Mouse (Mus musculus) liver, embryonic 12.5 days (tissue): ENCODE data around the gene Cops7a. TPM values are rescaled to one million over a fixed set of nuclear protein-coding genes. Genes with fewer than 3 reads are reported as not detected.

Experiments
- polyA plus RNA-seq: library from polyadenylated mRNA; unstranded; fragments of >200 nt; fragmentation: Nextera tagmentation; extraction: Ambion mirVana; gene quantifications from 2 replicates; pipeline ENCODE4 v1.2.1, GENCODE M21; 2016

Gene Cops7a
- polyA plus RNA-seq, 1 experiment from 2014 or later = 88.7 TPM

Other genes with a start within 250 kb of the Cops7a start
- gene Ptpn6, start 226.8 kb downstream of the Cops7a start, polyA plus RNA-seq = 30.8 and 31.3 TPM in 2 replicates
- gene Grcc10, start 224.2 kb downstream of the Cops7a start, polyA plus RNA-seq = 109 and 116 TPM in 2 replicates
- gene Gm45234, start 209.5 kb downstream of the Cops7a start, polyA plus RNA-seq = not detected in 2 replicates
- 2.6 and 2.9 TPM in 2 replicates for gene Atn1, start 209.0 kb downstream of the Cops7a start, polyA plus RNA-seq
- 0.77 and 1.0 TPM in 2 replicates for gene Eno2, start 195.9 kb downstream of the Cops7a start, polyA plus RNA-seq
- gene Lrrc23, start 185.8 kb downstream of the Cops7a start, polyA plus RNA-seq = not detected in 2 replicates
- gene Spsb2, start 156.9 kb downstream of the Cops7a start, polyA plus RNA-seq = 9.9 and 10.8 TPM in 2 replicates
- 630 and 674 TPM in 2 replicates for gene Tpi1, start 151.2 kb downstream of the Cops7a start, polyA plus RNA-seq
- 87.5 and 94.1 TPM in 2 replicates for gene Usp5, start 136.1 kb downstream of the Cops7a start, polyA plus RNA-seq
- gene Cdca3, start 136.0 kb downstream of the Cops7a start, polyA plus RNA-seq = 193 TPM in 2 replicates
- gene Gnb3, start 125.3 kb downstream of the Cops7a start, polyA plus RNA-seq = 0.29 and 0.43 TPM in 2 replicates
- 5.0 and 5.5 TPM in 2 replicates for gene P3h3, start 107.8 kb downstream of the Cops7a start, polyA plus RNA-seq
- gene Gpr162, start 101.6 kb downstream of the Cops7a start, polyA plus RNA-seq = 0.08 and 0.17 TPM in 2 replicates
- 0.05 and 0.07 TPM in 2 replicates for gene Cd4, start 77.3 kb downstream of the Cops7a start, polyA plus RNA-seq
- 0.32 and 0.33 TPM in 2 replicates for gene Lag3, start 53.8 kb downstream of the Cops7a start, polyA plus RNA-seq
- 64.5 and 66.7 TPM in 2 replicates for gene Ptms, start 45.4 kb downstream of the Cops7a start, polyA plus RNA-seq
- 178 and 187 TPM in 2 replicates for gene Mlf2, start 34.2 kb downstream of the Cops7a start, polyA plus RNA-seq
- 0.11 TPM in 1 of 2 replicates, not detected in the other for gene Pianp, start 31.2 kb upstream of the Cops7a start, polyA plus RNA-seq
- gene Zfp384, start 43.6 kb upstream of the Cops7a start, polyA plus RNA-seq = 6.6 and 7.2 TPM in 2 replicates
- 34.4 and 34.6 TPM in 2 replicates for gene Ing4, start 74.2 kb upstream of the Cops7a start, polyA plus RNA-seq
- gene Acrbp, start 84.2 kb upstream of the Cops7a start, polyA plus RNA-seq = 2.8 and 3.7 TPM in 2 replicates
- gene Lpar5, start 102.4 kb upstream of the Cops7a start, polyA plus RNA-seq = 1.9 and 2.2 TPM in 2 replicates
- gene Chd4, start 130.4 kb upstream of the Cops7a start, polyA plus RNA-seq = 38.3 and 40.5 TPM in 2 replicates
- 83.1 and 85.3 TPM in 2 replicates for gene Nop2, start 166.4 kb upstream of the Cops7a start, polyA plus RNA-seq
- gene Iffo1, start 179.7 kb upstream of the Cops7a start, polyA plus RNA-seq = 6.6 and 7.3 TPM in 2 replicates
- gene Gapdh, start 200.9 kb upstream of the Cops7a start, polyA plus RNA-seq = 1,499 and 1,575 TPM in 2 replicates
- 132 and 138 TPM in 2 replicates for gene Ncapd2, start 226.2 kb upstream of the Cops7a start, polyA plus RNA-seq
- 211 and 222 TPM in 2 replicates for gene Mrpl51, start 226.3 kb upstream of the Cops7a start, polyA plus RNA-seq